Mouse (Mus musculus) spleen, adult 12 weeks (tissue): ENCODE measurements around the gene Cox6b2.
A peak's percentile ranks its signal among the peaks of the same experiment; 100 is the strongest.

ENCODE experiments used
- DNase-seq: peaks from one replicate; pipeline ENCODE4 v3.0.0; 2022; ENCODE audit warnings: low spot score

Cox6b2 gene

DNA sequence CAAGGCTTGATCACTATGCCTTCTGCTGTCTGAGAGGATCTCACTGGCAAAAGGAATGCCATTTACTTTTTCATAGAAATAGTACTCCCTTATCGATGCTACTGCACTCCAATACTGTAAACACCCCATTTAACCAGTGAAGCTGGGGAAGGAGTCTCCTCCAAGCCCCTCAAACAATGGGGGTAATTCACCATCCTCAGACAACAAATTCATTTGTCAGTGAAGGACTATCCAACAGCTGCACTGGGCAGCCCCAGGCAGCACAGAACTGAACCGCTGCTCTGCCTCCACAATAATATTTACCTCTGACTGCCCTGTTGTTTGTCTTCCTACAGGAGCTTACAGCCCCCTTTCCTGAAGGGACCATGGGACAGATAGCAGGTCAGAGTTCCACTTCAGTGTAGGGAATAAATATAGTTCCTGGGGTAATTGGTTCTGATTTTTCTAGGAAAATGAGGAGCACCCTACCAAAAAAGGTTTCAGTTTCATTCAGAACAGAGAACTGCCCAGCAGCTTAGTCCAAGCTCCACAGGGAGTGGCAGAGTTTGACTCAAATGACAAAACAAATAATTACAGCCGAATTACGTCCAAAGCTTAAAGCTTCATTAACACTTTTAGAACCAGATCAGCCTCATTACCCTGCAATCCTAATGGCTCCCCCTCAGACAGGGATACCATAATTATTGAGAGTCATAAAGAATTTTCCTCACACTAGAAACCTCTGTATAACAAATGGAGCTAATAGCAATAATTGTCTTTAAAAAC, 12.2 kb upstream of the Cox6b2 start:
- no peak for DNase-seq

DNA sequence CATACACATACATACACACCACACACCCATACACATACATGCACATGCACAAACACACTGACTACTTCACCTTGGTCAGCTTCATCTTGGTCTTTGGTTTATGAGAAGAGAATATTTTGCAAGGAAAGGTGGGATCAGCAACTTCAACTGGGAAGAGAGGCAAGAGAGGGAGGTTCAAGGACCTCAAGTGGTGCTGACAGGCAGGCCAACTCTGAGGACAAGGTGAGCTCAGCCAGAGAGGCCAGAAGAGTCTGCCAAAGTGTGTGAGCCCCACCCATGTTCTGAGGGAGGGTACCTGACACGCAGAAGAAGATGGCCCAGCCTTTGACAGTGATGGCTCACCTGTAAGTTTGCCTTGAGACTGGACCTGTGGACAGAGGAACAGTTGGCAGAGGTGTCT, 6.8 kb upstream of the Cox6b2 start:
- DNase-seq, result no peak

DNA sequence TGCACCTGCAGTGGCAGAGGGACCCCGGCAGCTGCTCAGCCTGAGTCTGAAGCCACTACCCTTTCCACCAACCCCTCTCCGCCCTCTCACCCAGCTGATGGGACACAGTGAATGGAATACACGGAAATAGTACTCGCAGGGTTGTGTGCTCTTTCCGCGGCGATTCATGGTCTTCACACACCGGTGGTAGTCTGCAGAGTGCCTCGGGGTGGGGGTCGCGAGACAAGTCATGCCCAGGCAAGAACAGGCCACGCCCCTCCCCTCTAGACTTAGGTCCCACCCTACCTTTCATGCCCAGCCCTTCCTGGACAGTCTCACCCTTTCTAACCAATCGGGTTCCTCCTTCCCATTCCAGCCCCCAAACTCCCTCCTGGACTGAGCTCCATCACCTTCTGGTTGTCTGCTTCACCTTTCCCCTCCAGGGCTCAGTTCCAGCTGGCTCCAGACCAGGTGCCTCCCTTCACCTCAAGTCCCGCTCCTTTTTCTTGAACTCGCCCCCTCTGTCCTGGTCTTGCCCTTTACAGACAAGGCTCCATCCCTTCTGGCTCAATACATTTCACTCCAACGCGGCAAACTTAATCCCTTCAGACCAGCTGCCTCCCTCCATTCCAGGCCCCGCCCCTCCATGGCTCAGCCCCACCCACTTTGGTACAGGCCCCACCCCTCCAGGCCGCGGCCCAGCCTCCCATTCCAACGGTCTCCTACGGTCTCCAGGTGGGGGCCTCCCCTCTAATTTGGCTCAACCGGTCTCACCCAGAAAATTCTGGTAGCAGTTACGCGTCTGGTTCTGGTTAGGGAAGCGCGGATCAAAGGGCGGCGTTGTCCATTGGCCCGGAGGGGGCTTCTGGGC, 698 bp downstream of the Cox6b2 start:
- DNase-seq, result peak; percentile 66

DNA sequence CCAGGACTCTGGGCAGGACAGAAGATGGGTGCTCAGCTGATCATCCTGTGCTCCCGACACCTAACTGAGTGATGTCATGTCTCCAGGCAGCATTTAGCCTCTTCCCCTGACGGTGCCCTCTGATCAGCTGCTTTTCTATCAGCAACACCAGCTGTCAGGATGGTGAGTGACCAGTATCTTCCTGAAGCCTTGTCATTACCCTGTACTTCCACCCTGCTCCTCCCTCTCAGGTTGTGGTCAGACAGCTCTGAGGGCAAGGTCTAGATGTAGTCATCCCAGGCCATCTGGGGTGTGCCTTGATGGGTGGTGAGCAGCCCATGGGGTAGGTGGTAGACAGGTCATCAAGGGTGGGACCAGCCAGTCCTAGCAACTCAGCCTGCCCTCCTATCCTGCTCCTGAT, 3.7 kb downstream of the Cox6b2 start:
- no peak for DNase-seq

DNA sequence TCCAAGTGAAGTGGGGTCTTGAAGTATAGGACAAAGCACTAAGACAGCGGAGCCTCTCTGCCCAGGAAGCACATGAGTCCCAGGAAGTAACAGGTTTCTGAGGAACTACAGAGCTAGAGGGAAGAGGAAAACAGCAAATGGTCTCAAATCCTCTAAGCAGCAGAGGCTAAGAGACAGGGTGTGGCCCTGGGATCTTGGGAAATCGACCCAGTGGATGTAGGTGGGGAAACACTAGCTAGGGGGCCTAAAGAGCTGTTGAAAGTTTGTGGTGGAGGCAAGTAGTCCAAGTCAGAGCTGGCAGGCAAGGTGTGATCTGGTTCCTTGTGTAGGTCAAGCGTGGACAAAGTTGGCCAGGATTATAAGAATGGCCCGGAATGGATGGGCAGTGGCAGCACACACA, 4.6 kb downstream of the Cox6b2 start:
- DNase-seq, result no peak

DNA sequence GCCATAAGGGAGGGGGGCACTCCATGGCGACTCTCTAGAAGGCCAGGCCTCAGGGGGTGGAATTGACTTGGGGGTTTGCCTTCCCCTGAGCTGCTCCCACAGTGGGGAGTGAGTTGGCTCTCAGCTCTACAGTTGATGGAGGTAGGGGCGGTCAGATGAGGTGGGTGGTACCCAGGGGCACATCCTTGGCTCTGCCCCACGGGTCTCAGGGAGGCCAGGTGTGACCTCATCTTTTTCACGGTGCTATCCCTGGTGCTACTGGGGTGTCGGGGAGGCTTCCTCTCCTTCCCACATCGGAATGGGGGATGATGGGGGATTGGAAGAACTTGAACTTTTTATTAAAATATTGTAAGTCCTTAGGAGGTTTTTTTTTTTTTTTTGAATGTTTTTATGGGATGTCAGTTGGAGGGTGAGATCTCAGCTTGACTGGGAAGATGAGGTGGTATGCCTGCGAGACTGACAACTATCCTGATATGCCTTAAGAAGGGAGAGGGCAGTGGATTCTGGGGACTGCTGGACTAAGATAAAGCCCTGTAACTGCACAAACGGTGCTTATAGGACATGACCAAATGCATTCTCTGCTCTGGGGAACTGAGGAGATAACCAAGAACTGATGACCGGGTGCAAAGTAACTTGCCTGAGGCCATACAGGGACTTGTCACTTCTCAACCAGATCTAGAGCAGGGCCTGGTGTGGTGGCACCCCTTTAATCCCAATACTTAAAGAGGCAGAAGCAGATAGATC, 5.6 kb downstream of the Cox6b2 start:
- DNase-seq, result no peak

DNA sequence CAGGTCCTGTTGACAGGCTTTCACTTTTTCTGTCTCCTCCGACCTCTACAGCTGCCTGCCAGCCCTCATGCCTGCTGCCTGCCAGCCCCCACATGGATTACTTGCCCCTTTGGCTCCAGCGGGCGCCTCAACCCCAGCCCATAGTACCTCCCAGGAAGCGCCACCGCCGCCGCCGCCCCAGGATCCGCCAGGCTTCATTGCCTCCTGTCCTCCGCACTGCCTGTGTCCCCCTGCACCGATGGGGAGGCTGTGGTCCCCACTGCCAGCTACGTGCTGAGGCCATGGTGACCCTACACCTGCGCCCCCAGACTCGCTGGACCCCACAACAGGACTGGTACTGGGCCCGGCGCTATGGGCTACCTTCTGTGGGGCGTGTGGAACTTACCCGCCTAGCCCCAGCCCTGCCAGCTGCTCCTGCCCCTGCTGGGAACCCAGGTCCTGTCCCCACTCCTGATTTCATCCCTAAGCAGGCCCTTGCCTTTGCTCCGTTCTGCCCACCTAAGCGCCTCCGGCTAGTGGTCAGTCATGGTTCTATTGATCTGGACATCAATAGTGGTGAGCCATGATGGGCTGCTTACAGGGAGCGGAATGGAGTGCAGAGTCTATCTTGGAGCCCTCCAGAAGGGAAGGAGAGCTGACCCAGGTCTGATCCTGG, 6.4 kb downstream of the Cox6b2 start:
- DNase-seq, result no peak

DNA sequence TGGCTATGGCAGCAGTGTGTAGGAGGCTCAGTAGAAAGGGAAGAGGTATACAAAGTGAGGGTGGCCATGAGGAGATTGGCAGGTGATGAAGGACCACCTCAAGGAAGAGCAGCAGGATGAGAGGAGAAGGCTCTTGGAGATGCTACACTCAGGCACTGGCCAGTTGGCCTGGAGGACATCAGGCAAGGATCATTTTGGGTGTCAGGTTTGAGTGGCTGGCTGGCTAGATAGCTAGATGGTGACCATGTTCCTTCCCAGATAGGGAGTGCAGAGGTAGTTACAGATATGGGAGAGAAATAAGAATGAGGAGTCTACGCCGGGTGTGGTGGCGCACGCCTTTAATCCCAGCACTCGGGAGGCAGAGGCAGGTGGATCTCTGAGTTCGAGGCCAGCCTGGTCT, 8.0 kb downstream of the Cox6b2 start:
- no peak for DNase-seq

DNA sequence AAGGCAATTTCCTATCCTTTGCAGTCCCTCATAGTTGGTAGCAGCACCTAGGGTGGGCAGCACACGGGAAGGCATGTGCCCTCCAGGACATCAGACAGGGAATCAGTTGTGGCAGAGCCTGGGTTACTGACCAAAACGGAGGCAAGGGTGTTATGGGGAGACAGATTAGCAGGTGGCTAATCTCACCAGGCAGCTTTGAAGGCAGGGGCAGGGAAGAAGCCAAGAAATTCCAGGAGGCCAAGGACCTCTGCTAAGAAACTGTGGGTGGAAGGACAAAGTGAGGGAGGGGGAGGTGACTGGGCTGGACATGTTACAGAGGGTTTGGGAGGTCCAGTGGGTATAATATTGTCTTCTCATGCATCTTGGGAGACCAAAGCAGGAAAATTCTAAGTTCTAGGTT, 9.5 kb downstream of the Cox6b2 start:
- DNase-seq, result no peak

DNA sequence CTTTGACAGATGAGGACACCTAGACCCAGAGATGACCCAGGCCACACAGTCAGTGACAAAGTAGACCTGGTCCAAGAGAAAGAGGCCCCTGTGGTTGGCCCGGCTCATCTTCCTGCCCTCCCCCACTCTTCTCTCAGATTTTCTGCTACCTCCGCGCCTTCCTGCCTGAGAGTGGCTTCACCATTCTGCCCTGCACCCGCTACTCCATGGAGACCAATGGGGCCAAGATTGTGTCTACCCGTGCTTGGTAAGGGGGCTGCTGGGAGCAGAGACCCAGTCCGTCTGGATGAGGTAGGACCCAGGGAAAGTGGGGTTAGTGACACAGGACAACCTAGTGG, 10.4 kb downstream of the Cox6b2 start:
- DNase-seq, result no peak

DNA sequence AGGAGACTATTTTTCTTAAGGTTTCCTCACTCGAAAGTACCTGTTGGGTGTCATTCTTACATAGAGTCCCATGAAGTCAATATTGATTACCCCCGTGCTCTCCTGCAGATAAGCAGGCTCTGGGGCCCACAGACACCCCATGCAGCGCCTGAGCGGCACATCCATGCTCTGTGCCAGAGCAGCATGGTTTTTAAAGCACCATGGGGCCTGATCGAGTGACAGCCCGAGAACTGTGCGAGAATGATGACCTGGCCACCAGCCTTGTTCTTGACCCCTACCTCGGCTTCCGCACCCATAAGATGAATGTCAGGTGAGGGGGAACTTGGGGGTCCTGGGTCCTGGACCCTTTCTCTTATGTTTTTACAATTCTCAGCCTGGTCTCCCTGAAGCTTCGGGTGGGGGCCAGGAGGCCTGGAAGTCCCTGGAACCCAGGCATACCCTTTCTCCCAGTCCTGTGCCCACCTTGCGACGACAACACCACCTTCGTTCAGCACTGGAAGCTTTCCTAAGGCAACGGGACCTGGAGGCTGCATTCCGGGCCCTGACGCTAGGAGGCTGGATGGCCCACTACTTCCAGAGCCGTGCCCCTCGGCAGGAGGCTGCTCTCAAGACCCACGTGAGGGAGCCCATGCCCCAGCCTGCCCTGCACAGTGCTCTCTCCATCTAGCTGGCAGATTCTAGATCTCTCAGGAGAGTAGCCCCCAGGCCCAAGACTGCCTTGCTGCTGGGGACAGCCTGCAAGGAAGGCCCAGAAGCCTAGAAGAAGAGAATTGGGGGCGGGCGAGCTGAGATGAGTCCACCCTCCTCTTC, 11.0 kb downstream of the Cox6b2 start:
- no peak for DNase-seq

DNA sequence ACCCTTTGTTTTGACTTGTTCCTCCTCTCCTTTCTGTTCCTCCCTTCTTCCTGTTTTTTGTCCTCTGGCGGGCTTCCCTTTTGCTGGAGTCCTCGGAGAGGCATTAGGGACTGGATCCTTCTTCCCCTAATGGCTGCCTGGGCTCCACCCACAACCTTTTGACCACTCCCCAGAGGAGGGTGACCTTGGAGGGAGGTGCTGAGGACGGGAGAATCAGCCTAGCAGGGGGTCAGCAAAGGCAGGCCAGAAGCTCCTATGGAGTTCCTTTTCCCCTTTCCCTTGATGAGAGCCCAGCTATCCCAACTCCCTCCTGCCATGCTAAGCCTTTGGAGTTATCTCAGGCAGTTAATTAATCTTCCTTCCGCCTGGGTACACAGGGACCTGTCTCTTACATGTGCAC, 11.7 kb downstream of the Cox6b2 start:
- peak; percentile 58 for DNase-seq

DNA sequence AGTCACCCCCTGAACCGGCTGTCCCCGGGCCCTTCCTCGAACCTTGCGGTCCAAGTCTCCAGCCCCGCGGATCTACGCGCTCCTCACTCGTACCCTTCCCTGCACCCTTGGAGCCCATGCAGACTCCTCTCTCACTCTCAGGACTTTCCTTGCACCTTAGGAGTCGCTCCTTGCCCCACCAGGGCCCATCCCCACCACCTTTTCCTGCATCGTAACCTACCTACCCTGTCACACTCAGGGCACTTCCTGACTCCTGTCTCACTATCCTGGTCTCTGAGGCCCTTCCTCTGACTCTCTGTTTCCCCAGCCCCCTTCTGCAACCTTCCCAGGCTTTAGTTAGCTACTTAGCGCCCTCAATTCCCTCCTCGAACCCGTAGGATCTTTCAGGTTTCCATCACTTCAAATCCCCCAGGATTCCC, 12.6 kb downstream of the Cox6b2 start:
- DNase-seq, result no peak

DNA sequence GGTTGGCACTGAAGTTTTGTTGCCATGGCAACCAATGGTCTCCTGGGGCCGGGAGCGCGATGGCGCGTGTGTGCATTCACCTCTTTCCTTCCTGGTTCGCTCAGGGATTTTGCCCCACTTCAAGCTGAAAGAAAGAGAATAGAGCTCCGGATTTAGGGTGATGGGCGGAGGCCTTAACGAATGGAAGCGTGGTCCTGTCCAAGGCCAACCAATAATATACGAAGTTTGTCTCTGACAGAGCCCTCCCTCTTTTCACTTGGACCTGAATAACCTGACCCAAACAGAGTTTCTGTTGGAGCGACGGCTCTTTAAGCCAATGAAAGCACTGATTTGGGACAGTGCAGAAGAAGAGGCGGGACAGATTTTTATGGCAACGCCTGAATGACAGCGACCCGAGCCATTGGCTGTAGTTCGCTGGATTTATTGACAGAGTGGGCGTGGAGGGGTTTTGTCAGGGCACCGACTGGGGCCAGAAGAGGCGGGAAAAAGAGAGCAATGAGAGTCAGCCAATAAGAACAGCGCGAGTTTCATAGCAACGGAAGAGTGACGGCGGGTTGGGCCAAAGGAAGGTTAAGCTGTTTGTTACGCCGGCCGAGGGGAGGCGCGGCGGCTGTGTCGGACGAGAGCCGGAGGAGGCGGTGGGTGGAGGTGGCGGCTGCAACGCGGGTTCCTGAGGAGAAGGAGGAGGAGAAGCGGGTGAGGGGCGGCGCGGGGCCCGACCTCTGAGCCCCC, 13.2 kb downstream of the Cox6b2 start, which contains the start of gene Kmt5c:
Kmt5c (plus strand) TSS at position 572 of the 732 bp plus-strand sequence.
- DNase-seq, result peak; percentile 86

DNA sequence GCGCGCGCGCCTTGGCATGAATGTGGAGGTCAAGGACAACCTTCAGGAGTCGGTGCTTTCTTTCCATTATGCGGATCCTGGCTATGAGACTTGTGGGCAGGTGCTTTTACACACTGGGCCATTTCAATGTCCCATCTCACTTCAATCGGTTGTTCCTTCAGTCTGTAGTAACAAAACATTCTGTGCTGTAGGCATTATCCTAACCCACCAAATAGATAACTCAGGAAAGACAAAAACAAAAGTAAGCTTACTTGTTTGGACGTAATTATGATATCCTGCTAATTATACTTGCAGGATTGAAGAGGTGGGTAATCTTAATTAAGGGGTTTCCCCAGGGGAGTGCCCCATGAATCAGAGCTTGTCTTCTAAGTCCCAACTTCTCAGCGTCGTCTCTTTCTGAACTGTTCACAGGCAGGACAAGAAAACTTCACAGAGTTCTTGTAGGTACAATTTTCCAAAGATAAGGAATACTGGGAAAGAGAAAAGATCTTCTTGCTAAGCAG, 13.8 kb downstream of the Cox6b2 start:
- no peak for DNase-seq

DNA sequence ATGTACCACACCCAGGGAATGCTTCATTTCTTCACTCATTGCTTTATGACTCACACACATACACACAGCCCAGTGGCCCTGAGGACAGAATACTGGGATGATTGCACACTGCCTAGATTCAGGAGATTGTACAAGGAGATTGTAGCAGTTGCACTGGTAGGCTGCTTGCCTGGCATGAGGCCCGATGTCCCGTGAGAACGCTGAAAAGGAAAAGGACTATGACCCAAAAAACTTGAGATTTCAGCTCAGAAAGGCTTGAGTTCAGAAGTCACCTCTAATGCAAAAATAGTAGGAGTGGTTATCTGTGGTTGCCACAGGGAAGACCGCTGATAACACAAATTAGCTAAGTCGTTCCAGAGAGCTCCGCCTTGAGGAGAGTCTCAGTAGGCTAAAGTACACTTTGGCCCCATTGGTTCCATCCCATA, 19.9 kb downstream of the Cox6b2 start:
- no peak for DNase-seq

DNA sequence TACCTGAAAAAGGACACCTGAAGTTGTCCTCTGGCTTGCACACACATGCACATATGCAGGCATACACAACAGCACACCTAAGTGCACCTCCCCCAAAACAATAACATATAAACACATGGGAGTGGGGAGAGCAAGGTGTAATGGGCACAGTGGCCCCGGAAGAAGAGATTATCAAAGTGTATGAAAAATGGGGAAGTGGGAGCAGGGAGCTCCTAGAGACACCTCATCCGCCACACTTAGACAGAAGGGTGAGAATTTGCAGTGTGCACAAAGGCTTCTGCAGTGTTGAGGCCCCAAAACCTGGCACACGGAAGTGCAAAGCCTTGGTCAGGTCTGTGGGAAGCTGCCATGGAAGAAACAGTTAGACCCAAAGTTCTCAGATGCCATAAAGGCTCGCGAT, 21.8 kb downstream of the Cox6b2 start:
- DNase-seq, result no peak

DNA sequence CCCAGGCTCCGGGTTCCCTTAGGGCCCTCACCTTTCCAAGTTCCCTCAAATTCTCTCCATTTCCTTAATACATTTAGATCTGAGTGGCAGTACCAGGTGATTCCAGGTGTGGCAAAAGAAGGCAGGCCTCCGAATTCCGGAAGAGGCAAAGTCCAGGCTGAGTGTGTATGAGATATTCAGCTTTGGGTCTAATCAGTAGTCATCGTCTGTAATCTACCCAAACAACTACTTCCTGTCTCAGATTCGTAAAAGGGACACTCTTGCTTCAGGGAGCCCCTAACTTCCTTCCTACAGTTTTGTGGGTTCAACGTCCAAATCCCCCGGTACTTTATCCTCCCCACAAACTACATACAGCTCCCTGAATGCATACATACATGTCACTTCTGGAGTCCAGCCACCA, 27.7 kb downstream of the Cox6b2 start, which contains the start of gene Tmem150b:
Tmem150b (minus strand) TSS at position 81 of the 400 bp plus-strand sequence.
- DNase-seq, result no peak

DNA sequence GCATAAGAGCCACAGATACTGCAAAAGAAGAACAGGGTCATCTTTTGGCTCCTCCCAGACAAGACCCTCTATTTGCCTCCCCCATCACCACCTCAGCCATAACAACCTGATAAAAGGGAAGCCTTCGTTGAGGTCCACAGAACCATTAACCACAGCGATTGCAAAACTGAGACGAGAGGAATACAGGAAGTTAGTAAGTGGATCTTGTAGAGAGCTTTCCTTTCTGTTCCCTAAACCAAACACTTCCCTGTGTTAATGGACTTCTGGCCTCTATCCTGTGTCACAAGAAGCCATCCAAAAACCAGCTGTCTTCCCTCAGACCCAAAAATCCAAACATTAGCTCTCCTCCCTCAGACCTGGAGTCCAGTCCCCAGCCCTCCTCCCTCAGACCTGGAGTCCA, 28.5 kb downstream of the Cox6b2 start:
- DNase-seq, result no peak

DNA sequence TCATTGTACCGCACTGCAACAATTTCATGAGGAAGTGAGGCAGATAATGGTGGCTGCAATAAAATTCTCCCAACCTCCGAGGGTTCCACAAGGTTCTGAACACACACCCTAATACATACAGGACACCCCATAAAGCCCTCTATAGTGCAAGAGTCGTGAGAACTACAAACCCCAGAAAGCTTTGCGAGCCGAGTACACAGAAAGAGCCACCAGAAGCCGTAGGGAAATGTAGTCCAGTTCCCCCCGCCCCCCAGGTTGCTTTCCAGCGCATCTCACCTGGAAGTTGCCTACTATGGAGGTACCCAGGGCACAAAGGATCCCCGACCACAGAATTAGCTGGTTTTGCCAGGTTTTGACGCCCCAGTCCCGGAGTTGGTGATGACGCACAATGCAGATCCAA, 29.4 kb downstream of the Cox6b2 start:
- DNase-seq, result no peak
